Mouse (Mus musculus) R1 (cell line): Measurements from ENCODE around the gene Lgals7.

ENCODE experiments used
- DNase-seq: peaks from one replicate; pipeline ENCODE4 v3.0.0-alpha.2; 2018; ENCODE audit warnings: low read depth, low spot score

Gene Lgals7

GRCm38 (mm10) chr7:28863540-28863939, at the start of gene Lgals7:
TSS of gene Lgals7 (plus strand) at chr7:28863853.
- DNase-seq, result no peak

- no peak for DNase-seq
Measured at GRCm38 (mm10) chr7:28814306-28815034, 49.2 kb upstream of the Lgals7 start.

- DNase-seq, result no peak
Measured at GRCm38 (mm10) chr7:28815230-28815629, 48.4 kb upstream of the Lgals7 start.

- peak; percentile 57 for DNase-seq
Measured at GRCm38 (mm10) chr7:28816201-28816600, 47.5 kb upstream of the Lgals7 start.

GRCm38 (mm10) chr7:28816920-28817319, 46.7 kb upstream of the Lgals7 start:
- DNase-seq, result no peak

GRCm38 (mm10) chr7:28817524-28817923, 46.1 kb upstream of the Lgals7 start:
- DNase-seq, result peak; percentile 15

- DNase-seq, result peak; percentile 27
Measured at GRCm38 (mm10) chr7:28817957-28818356, 45.7 kb upstream of the Lgals7 start.

GRCm38 (mm10) chr7:28818436-28818835, 45.2 kb upstream of the Lgals7 start:
- no peak for DNase-seq

- DNase-seq, result no peak
Measured at GRCm38 (mm10) chr7:28818861-28819452, 44.7 kb upstream of the Lgals7 start.

GRCm38 (mm10) chr7:28819571-28819970, 44.1 kb upstream of the Lgals7 start:
- DNase-seq, result no peak

- peak; percentile 26 for DNase-seq
Measured at GRCm38 (mm10) chr7:28820358-28821260, 43.0 kb upstream of the Lgals7 start.

- peak; percentile 30 for DNase-seq
Measured at GRCm38 (mm10) chr7:28821261-28821831, 42.3 kb upstream of the Lgals7 start.

- peak; percentile 40 for DNase-seq
Measured at GRCm38 (mm10) chr7:28822556-28822955, 41.1 kb upstream of the Lgals7 start.

GRCm38 (mm10) chr7:28822993-28823903, 40.4 kb upstream of the Lgals7 start:
- DNase-seq, result peak; percentile 69

GRCm38 (mm10) chr7:28823932-28824331, 39.7 kb upstream of the Lgals7 start:
- DNase-seq, result peak; percentile 10

GRCm38 (mm10) chr7:28824941-28825685, 38.5 kb upstream of the Lgals7 start, which contains the start of gene Ech1:
TSS of gene Ech1 (plus strand) at chr7:28825217.
- DNase-seq, result peak; percentile 96

- DNase-seq, result peak; percentile 64
Measured at GRCm38 (mm10) chr7:28825686-28826401, 37.8 kb upstream of the Lgals7 start.

- DNase-seq, result no peak
Measured at GRCm38 (mm10) chr7:28826402-28826772, 37.3 kb upstream of the Lgals7 start.

GRCm38 (mm10) chr7:28827338-28827737, 36.3 kb upstream of the Lgals7 start:
- DNase-seq, result peak; percentile 46
